Mouse (Mus musculus) MEL (cell line): ENCODE results near the gene Caskin1. TPM values are rescaled to one million over a fixed set of nuclear protein-coding genes. Genes with fewer than 3 reads are reported as not detected.

ENCODE experiments used
- DNase-seq: peaks from one replicate; pipeline ENCODE4 v3.0.0; 2011; ENCODE audit warnings: low read depth, low spot score
- H3K27ac ChIP-seq: 2 replicates; pipeline ENCODE4 v1.5.1; 2012; ENCODE audit warnings: low read depth, mild to moderate bottlenecking, control low read depth, low read length, moderate library complexity; ENCODE audit not compliant: control insufficient read depth
- H3K27me3 ChIP-seq, 2 experiments: fragments of 150-350 bp in 1 of 2; sonication (generic) in 1 of 2; 2 replicates each; pipeline ENCODE4 v1.6.1; 2012; ENCODE audit warnings: low read length in 2 of 2, mild to moderate bottlenecking in 2 of 2, improper control_type of control experiment in 1 of 2, moderate library complexity in 1 of 2; ENCODE audit not compliant: insufficient read depth in 2 of 2, control insufficient read depth in 1 of 2
- H3K36me3 ChIP-seq, 2 experiments: 2 replicates each; pipeline ENCODE4 v1.6.1; 2012 to 2014; ENCODE audit warnings: low read length in 2 of 2, improper control_type of control experiment in 1 of 2, inconsistent platforms in 1 of 2, mild to moderate bottlenecking in 1 of 2; ENCODE audit not compliant: insufficient read depth in 2 of 2, control insufficient read depth in 1 of 2
- H3K4me1 ChIP-seq, 2 experiments: fragments of 150-350 bp in 1 of 2; sonication (generic) in 1 of 2; 2 replicates each; pipeline ENCODE4 v1.6.1; 2012; ENCODE audit warnings: low read length in 2 of 2, improper control_type of control experiment in 1 of 2, mild to moderate bottlenecking in 1 of 2; ENCODE audit not compliant: insufficient read depth in 2 of 2, control insufficient read depth in 1 of 2
- H3K4me3 ChIP-seq, 2 experiments: fragments of 150-350 bp in 1 of 2; sonication (generic) in 1 of 2; 2 replicates each; pipeline ENCODE4 v1.5.1; 2012; ENCODE audit warnings: low read depth in 2 of 2, low read length in 2 of 2, mild to moderate bottlenecking in 2 of 2, moderate library complexity in 2 of 2, control low read depth in 1 of 2, improper control_type of control experiment in 1 of 2; ENCODE audit not compliant: control insufficient read depth in 1 of 2, insufficient read depth in 1 of 2
- H3K79me2 ChIP-seq: 2 replicates; pipeline ENCODE4 v1.6.1; 2012; ENCODE audit warnings: mild to moderate bottlenecking, low read length, moderate library complexity; ENCODE audit not compliant: control insufficient read depth, poor library complexity, insufficient read depth
- H3K9ac ChIP-seq: 2 replicates; pipeline ENCODE4 v1.6.1; 2012; ENCODE audit warnings: low read depth, mild to moderate bottlenecking, control low read depth, low read length, moderate library complexity; ENCODE audit not compliant: control insufficient read depth, poor library complexity, severe bottlenecking
- H3K9me3 ChIP-seq: fragments of 150-350 bp; sonication (generic); replicated peaks from 2 replicates; pipeline ENCODE4 v1.6.1; 2012; ENCODE audit warnings: mild to moderate bottlenecking, low read length, improper control_type of control experiment, moderate library complexity; ENCODE audit not compliant: insufficient read depth
- CHD2 ChIP-seq: IDR thresholded peaks from 2 replicates; pipeline ENCODE4 v1.6.1; 2011; ENCODE audit warnings: low read length, improper control_type of control experiment
- MAZ ChIP-seq: IDR thresholded peaks from 2 replicates; pipeline ENCODE4 v1.6.1; 2012; ENCODE audit warnings: low read depth, mild to moderate bottlenecking, inconsistent platforms, low read length, improper control_type of control experiment
- MYB ChIP-seq: IDR thresholded peaks from 2 replicates; pipeline ENCODE4 v1.6.1; 2011; ENCODE audit warnings: mild to moderate bottlenecking, low read depth, low read length, improper control_type of control experiment
- NELFE ChIP-seq: IDR thresholded peaks from 2 replicates; pipeline ENCODE4 v1.6.1; 2011; ENCODE audit warnings: low read depth, low read length, improper control_type of control experiment
- POLR2A ChIP-seq, 2 experiments: IDR thresholded peaks; 2 replicates each; pipeline ENCODE4 v1.6.1; 2011 to 2012; ENCODE audit warnings: low read length in 2 of 2, mild to moderate bottlenecking in 2 of 2, control low read depth in 1 of 2, improper control_type of control experiment in 1 of 2, low read depth in 1 of 2, moderate library complexity in 1 of 2; ENCODE audit not compliant: control insufficient read depth in 1 of 2, insufficient read depth in 1 of 2, poor library complexity in 1 of 2
- POLR2AphosphoS5 ChIP-seq: IDR thresholded peaks from 2 replicates; pipeline ENCODE4 v1.6.1; 2012; ENCODE audit warnings: low read depth, borderline replicate concordance, mild to moderate bottlenecking, inconsistent platforms, low read length, moderate library complexity, mixed read lengths
- RAD21 ChIP-seq: IDR thresholded peaks from 2 replicates; pipeline ENCODE4 v1.6.1; 2011; ENCODE audit warnings: mild to moderate bottlenecking, low read depth, low read length, improper control_type of control experiment
- SMC3 ChIP-seq: IDR thresholded peaks from 2 replicates; pipeline ENCODE4 v1.6.1; 2011; ENCODE audit warnings: low read depth, low read length, improper control_type of control experiment
- TAL1 ChIP-seq: IDR thresholded peaks from 2 replicates; pipeline ENCODE4 v1.6.1; 2012; ENCODE audit warnings: mild to moderate bottlenecking, inconsistent platforms, low read length, moderate library complexity, mixed read lengths
- TCF12 ChIP-seq: IDR thresholded peaks from 2 replicates; pipeline ENCODE4 v1.6.1; 2014; ENCODE audit warnings: low read depth, mild to moderate bottlenecking, inconsistent platforms, low read length, improper control_type of control experiment, moderate library complexity
- UBTF ChIP-seq: IDR thresholded peaks from 2 replicates; pipeline ENCODE4 v1.6.1; 2012; ENCODE audit warnings: low read depth, mild to moderate bottlenecking, inconsistent platforms, low read length, improper control_type of control experiment, moderate library complexity, borderline replicate concordance; ENCODE audit not compliant: insufficient read depth
- USF2 ChIP-seq, 2 experiments: IDR thresholded peaks; 2 replicates each; pipeline ENCODE4 v1.6.1; 2011 to 2012; ENCODE audit warnings: improper control_type of control experiment in 2 of 2, low read length in 2 of 2, borderline replicate concordance in 1 of 2, inconsistent platforms in 1 of 2, low read depth in 1 of 2, mild to moderate bottlenecking in 1 of 2; ENCODE audit not compliant: insufficient read depth in 1 of 2
- ZMIZ1 ChIP-seq: IDR thresholded peaks from 2 replicates; pipeline ENCODE4 v1.6.1; 2012; ENCODE audit warnings: low read depth, mild to moderate bottlenecking, inconsistent platforms, low read length, improper control_type of control experiment, moderate library complexity
- polyA plus RNA-seq, 2 experiments: library from polyadenylated mRNA; stranded (reverse) in 1 of 2; unstranded in 1 of 2; fragments of >175 nt in 1 of 2; fragments of >200 nt in 1 of 2; gene quantifications; 2 replicates each; pipeline versions ENCODE4 v1.2.1 to v1.2.4; 2012; ENCODE audit warnings: low replicate concordance in 2 of 2, low read depth in 1 of 2; ENCODE audit not compliant: insufficient read length in 2 of 2, insufficient read depth in 1 of 2, missing spikeins in 1 of 2
- total RNA-seq: library from RNA; depleted of rRNA; stranded (reverse); fragments of 300-350 nt; gene quantifications from 2 replicates; pipeline ENCODE4 v1.2.3, GENCODE M21; 2012

Caskin1 gene
- total and polyA plus RNA-seq, 3 experiments, result 0.04 to 0.38 TPM; not detected in 1

- H3K27ac ChIP-seq, result no peak overlapping the region
- TF ChIP-seq TAL1 (no peak), POLR2AphosphoS5 (no peak)
Measured at GRCm38 (mm10) chr17:24446590-24446989, 41.8 kb upstream of the Caskin1 start.

GRCm38 (mm10) chr17:24449507-24449906 lies 38.9 kb upstream of the Caskin1 start:
- H3K4me1 ChIP-seq, result peaks cover 6 to 8% of the 10 kb centered on the region in 2 experiments
- peaks cover 2 to 11% of the 10 kb centered on the region in 2 experiments for H3K36me3 ChIP-seq
- TF ChIP-seq MAZ, result no peak
- TF ChIP-seq SMC3, result no peak
- TF ChIP-seq, all 39 proteins: peak for 0

More at GRCm38 (mm10) chr17:24446590-24446989, 41.8 kb upstream of the Caskin1 start:
- H3K4me1 ChIP-seq, result no peaks in the 10 kb centered on the region
- H3K79me2 ChIP-seq, result no peaks in the 10 kb centered on the region
- H3K9me3 ChIP-seq, result no peaks in the 10 kb centered on the region
- H3K9ac ChIP-seq, result no peak overlapping the region
- H3K4me3 ChIP-seq, result no peak overlapping the region
- peaks cover 0 to 2% of the 10 kb centered on the region in 2 experiments; a peak in 2 of 4 replicates for H3K36me3 ChIP-seq
- no peak for DNase-seq
- no peaks in the 10 kb centered on the region for H3K27me3 ChIP-seq

GRCm38 (mm10) chr17:24451220-24451619 lies 37.2 kb upstream of the Caskin1 start:
- peaks cover 7 to 12% of the 10 kb centered on the region in 2 experiments for H3K4me1 ChIP-seq
- H3K79me2 ChIP-seq, result peaks cover 16% of the 10 kb centered on the region
- H3K36me3 ChIP-seq, result peaks cover 2 to 14% of the 10 kb centered on the region in 2 experiments
- H3K27ac ChIP-seq, result no peak overlapping the region
- H3K4me3 ChIP-seq, result no peak overlapping the region
- no peak overlapping the region for H3K9ac ChIP-seq
- DNase-seq, result no peak
- H3K27me3 ChIP-seq, result no peaks in the 10 kb centered on the region
- no peak for TF ChIP-seq CHD2
- TF ChIP-seq ZMIZ1, result no peak
- TF ChIP-seq, all 39 proteins: peak for 0
- H3K9me3 ChIP-seq, result no peaks in the 10 kb centered on the region

More at GRCm38 (mm10) chr17:24449507-24449906, 38.9 kb upstream of the Caskin1 start:
- H3K27ac ChIP-seq, result no peak overlapping the region
- no peaks in the 10 kb centered on the region for H3K27me3 ChIP-seq
- H3K79me2 ChIP-seq, result peaks cover 10% of the 10 kb centered on the region
- no peak overlapping the region for H3K4me3 ChIP-seq
- no peak for DNase-seq
- no peaks in the 10 kb centered on the region for H3K9me3 ChIP-seq
- no peak overlapping the region for H3K9ac ChIP-seq

- no peak for DNase-seq
- H3K4me3 ChIP-seq, result no peak overlapping the region
- no peaks in the 10 kb centered on the region for H3K9me3 ChIP-seq
- TF ChIP-seq TCF12 (no peak), NELFE (no peak), RAD21 (no peak), UBTF (no peak), USF2 (IDR thresholded peaks at IDR 0.05; ENCODE audit: borderline replicate concordance in 1 of 2, insufficient read depth in 1 of 2, low read depth in 1 of 2, low read length in 2 of 2) (no peak), MYB (no peak), POLR2A (IDR thresholded peaks at IDR 0.05; ENCODE audit: control insufficient read depth in 1 of 2, insufficient read depth in 1 of 2, low read depth in 1 of 2, low read length in 2 of 2, poor library complexity in 1 of 2) (no peak)
- no peak overlapping the region for H3K9ac ChIP-seq
- no peak overlapping the region for H3K27ac ChIP-seq
- H3K79me2 ChIP-seq, result peaks cover 18% of the 10 kb centered on the region
- no peaks in the 10 kb centered on the region for H3K27me3 ChIP-seq
- peaks cover 2 to 17% of the 10 kb centered on the region in 2 experiments for H3K36me3 ChIP-seq
- H3K4me1 ChIP-seq, result peaks cover 7 to 12% of the 10 kb centered on the region in 2 experiments
Measured at GRCm38 (mm10) chr17:24453372-24453771, 35.0 kb upstream of the Caskin1 start.
